Mouse (Mus musculus): ENCODE data around the gene Cybrd1. TPM values are rescaled to one million over a fixed set of nuclear protein-coding genes. Genes with fewer than 3 reads are reported as not detected.

The Cybrd1 gene
- polyA plus RNA-seq, 1 experiment from 2014 or later = 2.2 TPM

DNA sequence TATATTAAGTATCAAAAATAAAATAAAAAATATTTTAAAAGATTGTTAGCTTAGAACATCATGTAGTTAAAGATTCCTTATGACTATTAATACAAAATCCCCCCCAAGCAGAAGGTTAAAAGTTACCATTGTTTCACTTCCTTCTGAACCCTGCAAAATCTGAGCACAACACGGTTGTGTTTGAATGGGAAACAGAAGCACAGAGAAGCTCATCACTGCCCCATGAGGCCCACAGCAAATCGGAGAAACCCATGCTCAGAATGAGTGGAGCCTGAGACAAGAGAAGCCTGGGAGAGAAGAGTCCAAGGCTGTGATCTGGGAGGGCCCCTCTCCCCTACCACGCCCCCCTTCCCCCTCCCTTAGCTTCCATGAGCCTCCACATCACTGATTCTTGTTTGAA lies 13.0 kb upstream of the Cybrd1 start:
- Histone ChIP-seq H3K36me3 (no peaks in the 10 kb centered on the region), H3K9ac (no peak overlapping the region), H3K4me3 (no peak overlapping the region), H3K27me3 (no peaks in the 10 kb centered on the region), H3K4me1 (no peaks in the 10 kb centered on the region), H3K27ac (no peak overlapping the region), H3K4me2 (replicated peaks) (no peak overlapping the region), H3K9me3 (no peaks in the 10 kb centered on the region)
- no peak for ATAC-seq (ENCODE audit: insufficient number of reproducible peaks, insufficient read depth, low FRiP score, low TSS enrichment)
- 69% methylated on average over 3 of the region's 3 CpGs for WGBS

DNA sequence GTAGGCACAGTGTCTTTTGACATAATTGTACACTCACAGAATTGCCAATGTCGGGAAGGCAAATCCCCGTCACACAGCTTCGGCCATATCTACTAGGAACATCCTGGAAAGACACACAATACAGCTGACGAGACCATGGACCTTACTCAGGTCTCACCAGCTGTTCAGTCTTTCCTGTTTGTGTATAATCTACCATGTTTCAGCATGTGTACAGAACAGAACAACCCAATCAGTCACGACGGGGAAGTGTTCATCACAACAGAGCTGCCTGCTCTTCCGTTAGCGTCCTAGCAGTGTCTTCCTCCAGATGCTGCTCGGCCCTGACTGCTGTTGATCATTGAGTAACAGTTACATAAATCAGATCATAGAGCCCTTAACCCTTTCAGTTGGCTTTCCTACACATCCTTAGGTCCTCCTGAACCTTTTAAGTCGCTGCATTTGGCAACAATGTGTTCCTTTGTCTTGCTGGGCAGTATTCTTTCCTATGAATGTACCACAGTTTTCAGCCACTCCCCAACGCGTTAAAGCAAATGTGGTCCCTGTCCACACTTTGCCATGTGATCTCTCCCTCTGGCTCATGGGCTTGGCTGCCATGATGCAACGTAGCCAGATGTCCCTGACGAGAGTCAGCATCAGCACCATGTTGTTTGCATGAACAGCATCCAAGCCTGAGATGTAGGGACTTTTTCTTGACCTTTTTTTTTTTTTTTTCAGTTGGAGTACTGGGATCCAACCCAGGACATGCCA lies 12.1 kb upstream of the Cybrd1 start:
- Histone ChIP-seq H3K27me3 (no peaks in the 10 kb centered on the region), H3K9me3 (no peaks in the 10 kb centered on the region), H3K9ac (no peak overlapping the region), H3K4me1 (no peaks in the 10 kb centered on the region), H3K36me3 (no peaks in the 10 kb centered on the region), H3K4me2 (replicated peaks) (no peak overlapping the region), H3K27ac (no peak overlapping the region), H3K4me3 (no peak overlapping the region)
- ATAC-seq (ENCODE audit: insufficient number of reproducible peaks, insufficient read depth, low FRiP score, low TSS enrichment) = no peak
- 85% methylated on average over 14 of the region's 14 CpGs for WGBS

DNA sequence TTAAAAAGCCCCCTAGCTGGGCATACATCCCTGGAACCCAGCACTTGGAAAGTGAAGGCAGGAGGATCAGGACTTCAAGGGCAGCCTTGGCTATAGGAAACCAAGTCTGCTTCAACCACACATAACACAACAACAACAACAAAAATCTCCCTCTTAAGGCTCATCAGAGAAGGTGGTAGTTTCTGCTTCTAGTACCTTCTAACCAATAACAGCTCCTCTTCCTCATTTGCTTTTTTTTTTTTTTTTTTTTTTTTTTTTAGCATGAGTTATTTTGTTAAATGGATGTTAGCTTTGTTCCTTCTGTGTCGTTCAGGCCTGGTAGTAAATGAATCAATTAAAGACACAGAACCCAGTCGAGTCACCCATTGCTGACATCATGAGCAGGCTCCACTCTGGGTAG lies 10.5 kb upstream of the Cybrd1 start:
- Histone ChIP-seq H3K9ac (no peak overlapping the region), H3K36me3 (no peaks in the 10 kb centered on the region), H3K9me3 (no peaks in the 10 kb centered on the region), H3K4me2 (replicated peaks) (no peak overlapping the region), H3K27ac (no peak overlapping the region), H3K4me3 (no peak overlapping the region), H3K4me1 (no peaks in the 10 kb centered on the region), H3K27me3 (no peaks in the 10 kb centered on the region)
- ATAC-seq (ENCODE audit: insufficient number of reproducible peaks, insufficient read depth, low FRiP score, low TSS enrichment) = no peak
- WGBS = 78% methylated on average over 2 of the region's 2 CpGs

DNA sequence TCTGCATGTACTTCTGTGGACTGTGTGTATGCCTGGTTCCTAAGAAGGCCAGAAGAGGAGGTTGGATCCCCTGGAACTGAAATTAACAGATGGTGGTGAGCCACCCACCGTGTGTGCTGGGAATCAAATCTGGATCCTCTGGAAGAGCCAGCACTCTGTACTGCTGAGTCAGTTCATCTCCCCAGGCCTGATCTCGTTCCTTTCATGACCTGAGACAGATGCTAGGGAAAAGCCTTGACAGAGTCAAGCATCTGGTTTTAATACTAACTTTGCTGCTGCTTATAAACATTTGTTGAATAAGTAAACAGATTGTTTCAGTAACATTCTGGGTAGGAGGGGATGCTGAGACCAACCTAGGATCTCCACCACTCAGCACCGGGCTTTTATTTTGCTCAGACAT lies 9.2 kb upstream of the Cybrd1 start:
- no peaks in the 10 kb centered on the region for H3K36me3 ChIP-seq
- H3K27me3 ChIP-seq = no peaks in the 10 kb centered on the region
- H3K4me3 ChIP-seq = no peak overlapping the region
- H3K9ac ChIP-seq = no peak overlapping the region
- no peaks in the 10 kb centered on the region for H3K9me3 ChIP-seq
- WGBS = 41% methylated on average over 3 of the region's 3 CpGs
- H3K4me1 ChIP-seq = no peaks in the 10 kb centered on the region
- ATAC-seq (ENCODE audit: insufficient number of reproducible peaks, insufficient read depth, low FRiP score, low TSS enrichment) = no peak
- H3K27ac ChIP-seq = no peak overlapping the region
- H3K4me2 ChIP-seq (replicated peaks) = no peak overlapping the region

DNA sequence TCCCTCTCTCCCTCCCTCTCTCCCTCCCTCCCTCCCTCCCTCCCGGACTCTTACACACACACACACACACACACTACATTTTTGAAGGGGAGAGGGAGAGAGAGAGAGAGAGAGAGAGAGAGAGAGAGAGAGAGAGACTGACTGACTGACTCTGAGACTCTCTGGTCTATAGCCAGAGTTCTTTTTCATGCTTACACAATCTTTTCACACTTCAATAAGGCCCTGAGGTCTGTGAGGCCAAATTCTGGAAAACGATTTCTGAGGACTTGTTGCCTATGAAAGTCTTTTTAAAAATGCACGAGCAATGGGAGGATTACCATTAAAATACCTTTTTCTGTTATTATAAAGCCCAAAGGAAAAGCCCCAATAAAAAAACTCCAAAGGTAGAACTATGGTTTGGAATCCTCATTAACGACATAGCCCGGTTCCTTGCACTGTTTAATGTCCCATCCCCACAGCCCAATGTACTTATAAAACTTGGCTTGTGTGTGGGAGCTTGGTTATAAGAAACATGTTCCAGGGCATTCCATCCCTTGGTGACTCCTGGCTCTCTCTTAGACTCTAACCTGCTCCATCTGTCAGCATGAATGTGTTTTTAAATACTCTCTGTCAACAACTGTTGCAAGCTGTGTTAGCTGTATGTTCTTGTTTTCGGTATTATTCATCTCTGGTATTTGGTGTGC lies 4.1 kb upstream of the Cybrd1 start:
- Histone ChIP-seq H3K9me3 (0 out of 2 replicates have a peak, but pooled peaks cover 4% of the 10 kb centered on the region), H3K36me3 (no peaks in the 10 kb centered on the region), H3K4me2 (replicated peaks) (no peak overlapping the region), H3K27me3 (no peaks in the 10 kb centered on the region), H3K4me1 (no peaks in the 10 kb centered on the region), H3K9ac (no peak overlapping the region), H3K4me3 (no peak overlapping the region), H3K27ac (no peak overlapping the region)
- WGBS = 73% methylated on average over 6 of the region's 6 CpGs
- no peak for ATAC-seq (ENCODE audit: insufficient number of reproducible peaks, insufficient read depth, low FRiP score, low TSS enrichment)

DNA sequence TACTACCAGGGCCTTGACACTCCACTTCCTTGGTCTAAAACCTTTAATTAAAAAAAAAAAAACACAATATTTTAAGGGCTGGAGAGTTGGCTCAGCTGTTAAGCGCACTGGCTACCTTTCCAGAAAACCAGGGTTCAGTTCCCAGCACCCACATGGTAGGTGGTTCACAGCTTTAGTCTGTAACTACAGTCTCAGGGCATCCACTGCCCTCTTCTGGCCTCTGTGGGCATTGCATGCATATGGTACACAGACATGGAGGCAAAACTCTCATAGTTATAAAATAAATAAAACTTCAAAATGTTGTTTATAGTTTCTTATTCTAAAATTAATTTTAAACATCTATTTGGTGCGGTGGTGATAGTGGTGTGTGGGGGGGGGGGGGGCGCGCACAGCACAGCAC lies 1.6 kb upstream of the Cybrd1 start:
- Histone ChIP-seq H3K9ac (no peak overlapping the region), H3K36me3 (no peaks in the 10 kb centered on the region), H3K4me3 (no peak overlapping the region), H3K27me3 (peaks cover 3% of the 10 kb centered on the region), H3K27ac (no peak overlapping the region), H3K9me3 (0 out of 2 replicates have a peak, but pooled peaks cover 4% of the 10 kb centered on the region), H3K4me2 (replicated peaks) (no peak overlapping the region), H3K4me1 (no peaks in the 10 kb centered on the region)
- ATAC-seq (ENCODE audit: insufficient number of reproducible peaks, insufficient read depth, low FRiP score, low TSS enrichment) = no peak
- 89% methylated on average over 4 of the region's 4 CpGs for WGBS

DNA sequence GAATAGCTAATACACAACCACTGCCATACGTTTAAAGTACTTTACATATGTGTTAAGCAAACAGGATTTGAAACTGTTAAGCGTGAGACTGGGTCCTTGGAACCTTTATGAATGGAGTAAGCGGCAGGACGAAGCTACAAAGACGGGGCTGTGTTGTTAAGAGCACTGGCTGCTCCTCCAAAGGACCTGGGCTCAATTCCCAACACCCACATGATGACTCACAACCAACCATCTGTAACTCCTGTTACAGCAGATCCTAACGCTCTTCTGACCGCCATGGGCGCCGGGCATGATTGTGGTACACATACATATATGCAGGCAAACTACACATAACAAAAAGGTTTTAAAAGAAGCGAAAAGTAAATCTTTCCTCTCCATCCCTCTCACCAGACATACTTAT lies 3.1 kb downstream of the Cybrd1 start:
- no peaks in the 10 kb centered on the region for H3K36me3 ChIP-seq
- no peak overlapping the region for H3K9ac ChIP-seq
- H3K4me2 ChIP-seq (replicated peaks) = no peak overlapping the region
- H3K27ac ChIP-seq = no peak overlapping the region
- peaks cover 3% of the 10 kb centered on the region for H3K27me3 ChIP-seq
- H3K4me3 ChIP-seq = no peak overlapping the region
- 0 out of 2 replicates have a peak, but pooled peaks cover 4% of the 10 kb centered on the region for H3K9me3 ChIP-seq
- ATAC-seq (ENCODE audit: insufficient number of reproducible peaks, insufficient read depth, low FRiP score, low TSS enrichment) = no peak
- H3K4me1 ChIP-seq = 0 out of 2 replicates have a peak, but pooled peaks cover 3% of the 10 kb centered on the region
- 91% methylated on average over 10 of the region's 10 CpGs for WGBS

DNA sequence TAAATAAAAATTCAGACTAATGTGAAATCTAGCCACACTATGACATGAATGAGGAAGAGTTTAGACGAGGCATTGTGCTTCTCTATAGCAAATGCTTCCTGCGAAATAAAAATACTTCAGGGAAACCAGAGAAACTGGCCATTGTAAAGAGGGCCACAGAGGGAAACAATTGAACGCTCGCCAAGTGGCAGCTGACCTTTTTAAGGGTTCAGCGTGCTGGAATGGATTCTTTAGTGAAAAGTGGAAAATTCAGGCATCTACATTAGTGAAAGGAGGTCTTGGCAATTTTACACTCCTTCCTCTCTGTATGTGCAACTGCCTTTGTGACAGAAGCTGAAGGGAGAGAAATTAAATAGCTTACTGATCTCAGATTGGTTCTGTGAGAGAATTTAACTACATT lies 3.7 kb downstream of the Cybrd1 start:
- Histone ChIP-seq H3K27ac (no peak overlapping the region), H3K4me3 (no peak overlapping the region), H3K9me3 (no peaks in the 10 kb centered on the region), H3K4me2 (replicated peaks) (no peak overlapping the region), H3K9ac (no peak overlapping the region), H3K27me3 (peaks cover 3% of the 10 kb centered on the region), H3K36me3 (no peaks in the 10 kb centered on the region), H3K4me1 (0 out of 2 replicates have a peak, but pooled peaks cover 3% of the 10 kb centered on the region)
- 36% methylated on average over 5 of the region's 5 CpGs for WGBS
- ATAC-seq (ENCODE audit: insufficient number of reproducible peaks, insufficient read depth, low FRiP score, low TSS enrichment) = no peak

DNA sequence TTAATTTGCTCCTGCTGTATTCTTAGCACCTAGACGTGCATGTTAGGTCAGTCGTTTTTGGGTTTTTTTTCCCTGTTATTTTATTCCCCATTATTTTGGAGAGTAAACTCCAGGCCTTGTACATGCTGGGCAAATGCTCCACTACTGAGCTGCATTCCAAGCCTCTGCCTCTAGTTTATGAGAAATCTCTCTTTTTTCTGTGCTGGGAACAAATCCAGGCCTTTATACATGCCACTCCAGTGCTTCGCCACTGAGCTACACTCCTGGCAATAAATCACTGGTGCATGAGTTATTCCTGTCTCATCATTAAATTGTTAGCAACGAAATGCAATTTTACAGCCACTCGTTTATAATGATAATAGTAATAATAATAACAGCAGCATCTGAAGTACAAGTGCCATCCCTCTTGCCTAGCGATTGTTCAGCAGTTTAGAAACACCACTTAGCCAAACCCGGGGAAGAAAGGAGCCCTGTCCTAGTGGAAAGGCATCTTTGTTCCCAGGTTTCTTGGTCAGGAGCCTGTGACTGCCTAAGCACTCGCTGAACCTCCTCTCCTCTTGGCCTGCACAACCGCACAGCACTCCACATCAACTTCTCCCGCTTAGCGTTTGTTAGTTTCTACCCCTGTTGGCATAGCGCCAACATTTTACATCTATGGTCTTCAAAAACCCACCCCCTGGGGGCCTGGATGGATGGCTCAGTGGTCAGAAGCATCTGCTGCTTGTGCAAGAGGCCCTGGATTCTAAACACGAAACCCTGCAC lies 4.7 kb downstream of the Cybrd1 start:
- no peak overlapping the region for H3K4me3 ChIP-seq
- no peaks in the 10 kb centered on the region for H3K36me3 ChIP-seq
- H3K4me1 ChIP-seq = 0 out of 2 replicates have a peak, but pooled peaks cover 3% of the 10 kb centered on the region
- H3K27ac ChIP-seq = no peak overlapping the region
- no peak overlapping the region for H3K4me2 ChIP-seq (replicated peaks)
- no peaks in the 10 kb centered on the region for H3K9me3 ChIP-seq
- no peak overlapping the region for H3K9ac ChIP-seq
- peaks cover 3% of the 10 kb centered on the region for H3K27me3 ChIP-seq
- no peak for ATAC-seq (ENCODE audit: insufficient number of reproducible peaks, insufficient read depth, low FRiP score, low TSS enrichment)
- WGBS = 83% methylated on average over 13 of the region's 13 CpGs

DNA sequence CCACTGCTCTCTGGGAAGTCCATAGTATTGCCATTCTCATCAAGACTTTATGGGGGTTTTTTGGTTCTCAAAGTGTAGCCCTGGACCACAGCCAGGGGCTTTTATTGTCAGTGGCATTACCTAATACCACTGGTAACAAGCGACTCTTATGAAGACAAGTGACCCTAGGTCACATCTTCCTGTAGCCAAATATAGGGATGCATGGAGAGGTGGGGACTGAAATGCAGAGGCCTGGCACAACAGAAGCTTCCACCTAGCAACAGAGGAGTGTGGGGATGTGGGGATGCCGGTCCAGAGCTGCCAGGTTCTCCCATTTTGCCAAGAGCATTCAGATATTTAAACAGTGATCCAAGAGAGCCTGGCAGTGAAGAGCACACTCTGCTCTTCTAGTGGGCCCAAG lies 5.9 kb downstream of the Cybrd1 start:
- ATAC-seq (ENCODE audit: insufficient number of reproducible peaks, insufficient read depth, low FRiP score, low TSS enrichment) = no peak
- peaks cover 3% of the 10 kb centered on the region; the same call in 1 of the 2 replicates for H3K4me1 ChIP-seq

DNA sequence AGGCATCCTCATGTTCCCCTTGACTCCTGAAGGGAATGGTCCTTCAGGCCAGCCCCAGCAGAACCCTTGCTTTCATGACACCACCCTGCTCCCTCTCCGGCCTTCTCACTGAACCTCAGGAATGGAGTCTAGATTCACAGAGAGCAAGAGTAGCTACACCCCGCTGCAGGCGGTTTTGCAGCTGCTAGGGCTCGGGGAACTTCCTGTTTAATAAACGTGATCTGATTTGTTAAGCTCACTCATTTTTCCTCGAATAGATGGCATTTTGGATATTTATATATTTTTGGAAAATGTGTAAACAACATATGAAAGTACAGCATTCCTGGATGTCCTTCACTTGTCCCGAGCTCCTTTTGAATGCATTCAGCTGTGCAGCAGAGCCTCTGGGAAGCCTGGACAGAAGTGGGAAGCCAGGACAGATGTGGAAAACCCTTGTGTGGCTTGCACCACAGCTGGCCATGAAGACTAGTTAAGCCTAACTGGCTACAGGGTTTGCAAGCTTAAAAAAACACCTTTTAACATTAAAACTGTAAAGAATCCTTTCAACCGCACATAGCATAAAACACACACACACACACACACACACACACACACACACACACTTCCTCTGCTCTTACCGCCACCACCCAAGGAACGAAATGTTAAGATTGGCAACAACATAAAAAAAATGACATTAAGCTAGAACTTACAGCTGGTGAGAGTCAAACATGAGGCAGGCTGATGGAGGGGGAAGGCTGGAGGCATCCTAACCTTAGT lies 10.2 kb downstream of the Cybrd1 start:
- Histone ChIP-seq H3K9me3 (no peaks in the 10 kb centered on the region), H3K4me3 (no peak overlapping the region), H3K4me2 (replicated peaks) (no peak overlapping the region), H3K36me3 (no peaks in the 10 kb centered on the region), H3K9ac (no peak overlapping the region), H3K4me1 (peaks cover 3% of the 10 kb centered on the region; the same call in 1 of the 2 replicates), H3K27me3 (no peaks in the 10 kb centered on the region), H3K27ac (no peak overlapping the region)
- no peak for ATAC-seq (ENCODE audit: insufficient number of reproducible peaks, insufficient read depth, low FRiP score, low TSS enrichment)
- WGBS = 73% methylated on average over 10 of the region's 10 CpGs

More for the DNA sequence above, 5.9 kb downstream of the Cybrd1 start:
- peaks cover 3% of the 10 kb centered on the region for H3K27me3 ChIP-seq
- no peaks in the 10 kb centered on the region for H3K36me3 ChIP-seq
- no peak overlapping the region for H3K4me2 ChIP-seq (replicated peaks)
- no peak overlapping the region for H3K4me3 ChIP-seq
- no peak overlapping the region for H3K27ac ChIP-seq
- H3K9me3 ChIP-seq = no peaks in the 10 kb centered on the region
- no peak overlapping the region for H3K9ac ChIP-seq
- WGBS = 68% methylated on average over 2 of the region's 2 CpGs

All from embryonic facial prominence, embryonic 12.5 days (tissue).